ENCODE assay signal across 18 mouse cellular contexts in genomic region chr5:105983131-105983530, GRCm38 (mm10).
"Had no signal": no experiment of that assay in that cellular context is flagged by ENCODE, and none has a peak within 500 bp of the region (broad histone marks: within the 10 kb centered on the region; RNA-seq: fewer than 3 reads in every experiment).

No protein-coding gene starts in this region.

- H3K9me3 ChIP-seq: limb, embryonic 13.5 days; liver, embryonic 12.5 days; liver, embryonic 15.5 days; lung, embryonic 15.5 days had no signal

- DNase-seq: kidney, adult 18-20 months; kidney, adult 9 months; kidney, postnatal 14 days; kidney, postnatal 4 days; layer of hippocampus, postnatal 36 days; left cerebral cortex, postnatal 4 days; liver; lung, adult 18-20 months; lung, postnatal 10 days; lung, postnatal 4 days; midbrain, embryonic 14.5 days; right cerebral cortex, postnatal 4 days; thymus, postnatal 36 days had no signal

- H3K27me3 ChIP-seq: liver, embryonic 12.5 days; liver, embryonic 15.5 days had no signal

- H3K36me3 ChIP-seq: limb, embryonic 13.5 days; liver, embryonic 12.5 days; liver, embryonic 15.5 days; lung, embryonic 15.5 days had no signal

- H3K27ac ChIP-seq: limb, embryonic 13.5 days; liver, embryonic 12.5 days; liver, embryonic 15.5 days; lung, embryonic 15.5 days; stomach, postnatal 0 days had no signal

- H3K4me3 ChIP-seq: limb, embryonic 13.5 days; liver, embryonic 12.5 days; liver, embryonic 15.5 days; lung, embryonic 15.5 days had no signal

- H3K4me1 ChIP-seq: limb, embryonic 13.5 days; liver, embryonic 12.5 days; liver, embryonic 15.5 days; lung, embryonic 15.5 days had no signal
